In the genomic region with DNA sequence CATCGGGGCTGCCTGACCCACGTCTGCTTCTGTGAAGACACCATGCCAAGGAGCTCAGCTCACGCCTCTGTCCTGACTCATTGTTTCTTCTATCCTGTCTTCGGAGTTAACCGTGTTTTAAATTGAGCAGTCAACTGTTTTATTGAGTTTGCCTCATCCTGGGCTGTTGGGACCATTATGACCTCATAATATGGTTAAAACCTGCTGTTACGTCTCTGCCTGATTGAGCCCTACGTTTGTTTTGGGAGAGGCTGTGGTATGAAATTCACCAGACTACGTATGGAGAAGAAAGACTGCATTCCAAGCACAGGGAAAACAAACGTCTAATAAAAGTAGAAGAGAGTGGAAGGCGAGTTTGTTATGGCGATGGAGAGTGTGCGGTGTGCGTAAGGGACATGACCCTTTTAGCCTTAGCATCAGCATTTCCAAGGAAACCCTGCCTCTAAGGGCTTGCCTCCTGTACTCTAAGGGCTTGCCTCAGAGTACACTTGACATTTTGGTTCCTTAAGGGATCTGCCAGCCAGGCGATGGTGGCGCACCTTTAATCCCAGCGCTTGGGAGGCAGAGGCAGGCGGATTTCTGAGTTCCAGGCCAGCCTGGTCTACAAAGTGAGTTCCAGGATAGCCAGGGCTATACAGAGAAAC, we compare ENCODE assay signal across 8 mouse cellular contexts. TPM values are rescaled to one million over a fixed set of nuclear protein-coding genes. Genes with fewer than 3 reads are reported as not detected.
DNase-seq lines count a peak whose midpoint lies in the region; ATAC-seq and TF ChIP-seq lines count a peak whose summit lies in the region.

No protein-coding gene starts in this region.

- H3K4me1 ChIP-seq in forebrain, embryonic 14.5 days (ENCODE audit: control insufficient read depth, insufficient read depth, low read length) = peaks cover 21% of the 10 kb centered on the region
- H3K4me1 ChIP-seq in liver, embryonic 15.5 days (replicated peaks) = peaks cover 46% of the 10 kb centered on the region
- H3K4me1 ChIP-seq in stomach, postnatal 0 days (replicated peaks; ENCODE audit: control insufficient read depth, insufficient read depth) = peaks cover 3% of the 10 kb centered on the region; the same call in 1 of the 2 replicates

- DNase-seq in cerebellum, adult 11-12 months = peak; percentile 51
- no peak for DNase-seq in forebrain, embryonic 14.5 days (ENCODE audit: low spot score)
- DNase-seq in stomach, postnatal 0 days (ENCODE audit: low spot score) = no peak
- DNase-seq in spleen, postnatal 4 days (ENCODE audit: low spot score in 2 of 2) = no peak
- DNase-seq in layer of hippocampus, postnatal 14 days (ENCODE audit: low spot score in 2 of 2) = no peak

- no peaks in the 10 kb centered on the region for H3K9me3 ChIP-seq in forebrain, embryonic 14.5 days (replicated peaks; ENCODE audit: control insufficient read depth, low read length)
- H3K9me3 ChIP-seq in liver, embryonic 15.5 days (replicated peaks) = no peaks in the 10 kb centered on the region
- no peaks in the 10 kb centered on the region for H3K9me3 ChIP-seq in stomach, postnatal 0 days (ENCODE audit: control insufficient read depth, low read length)

- peak overlapping the region; percentile 48 for H3K4me2 ChIP-seq in forebrain, embryonic 14.5 days (ENCODE audit: low read length)
- peak overlapping the region; percentile 82 for H3K4me2 ChIP-seq in liver, embryonic 15.5 days
- peak overlapping the region; percentile 57 for H3K4me2 ChIP-seq in stomach, postnatal 0 days (replicated peaks; ENCODE audit: low read depth)

- H3K4me3 ChIP-seq in C2C12 (ENCODE audit: insufficient read depth, poor library complexity, severe bottlenecking) = no peak overlapping the region
- peak overlapping the region; percentile 23 for H3K4me3 ChIP-seq in forebrain, embryonic 14.5 days (ENCODE audit: low read depth, low read length)
- peak overlapping the region; percentile 95 for H3K4me3 ChIP-seq in liver, embryonic 15.5 days (replicated peaks)
- H3K4me3 ChIP-seq in stomach, postnatal 0 days (ENCODE audit: low read depth, low read length) = peak overlapping the region; percentile 100

- TF ChIP-seq EP300 in stomach, postnatal 0 days (optimal IDR thresholded peaks at IDR 0.05) = no peak

- no peaks in the 10 kb centered on the region for H3K27me3 ChIP-seq in C2C12 (ENCODE audit: control insufficient read depth, insufficient read depth, insufficient read length)
- no peaks in the 10 kb centered on the region for H3K27me3 ChIP-seq in forebrain, embryonic 14.5 days (replicated peaks; ENCODE audit: control insufficient read depth, insufficient read depth, low read length)
- no peaks in the 10 kb centered on the region for H3K27me3 ChIP-seq in liver, embryonic 15.5 days
- no peaks in the 10 kb centered on the region for H3K27me3 ChIP-seq in stomach, postnatal 0 days (ENCODE audit: control insufficient read depth, insufficient read depth, low read length)

- H3K9ac ChIP-seq in forebrain, embryonic 14.5 days (ENCODE audit: low read length) = peak overlapping the region; percentile 50
- H3K9ac ChIP-seq in liver, embryonic 15.5 days = peak overlapping the region; percentile 97
- H3K9ac ChIP-seq in stomach, postnatal 0 days (ENCODE audit: low read length) = peak overlapping the region; percentile 41; the same call in 1 of the 2 replicates

- TF ChIP-seq CTCF in C2C12 (IDR thresholded peaks at IDR 0.05; ENCODE audit: control insufficient read depth, insufficient read depth, insufficient read length) = no peak
- no peak for TF ChIP-seq CTCF in stomach, postnatal 0 days (IDR thresholded peaks at IDR 0.05; ENCODE audit: low read depth)

- H3ac ChIP-seq in C2C12 (ENCODE audit: control insufficient read depth, insufficient read length, low read depth) = peak overlapping the region; percentile 55

- WGBS in forebrain, embryonic 14.5 days = 35% methylated on average over 17 of the region's 17 CpGs
- WGBS in liver, embryonic 15.5 days (ENCODE audit: insufficient replicate concordance) = 35% methylated on average over 17 of the region's 17 CpGs
- WGBS in stomach, postnatal 0 days = 27% methylated on average over 17 of the region's 17 CpGs

- peaks cover 42% of the 10 kb centered on the region for H3K79me2 ChIP-seq in C2C12 (ENCODE audit: control insufficient read depth, insufficient read depth)

- H3K27ac ChIP-seq in forebrain, embryonic 14.5 days (ENCODE audit: low read depth, low read length) = 0 out of 2 replicates have a peak overlapping the region, but pooled peaks have one; percentile 10
- peak overlapping the region; percentile 97 for H3K27ac ChIP-seq in liver, embryonic 15.5 days (replicated peaks)
- peak overlapping the region; percentile 88 for H3K27ac ChIP-seq in stomach, postnatal 0 days (replicated peaks)

- peaks cover 16% of the 10 kb centered on the region for H3K36me3 ChIP-seq in C2C12 (ENCODE audit: control insufficient read depth, insufficient read depth)
- H3K36me3 ChIP-seq in forebrain, embryonic 14.5 days (ENCODE audit: control insufficient read depth, insufficient read depth, low read length) = peaks cover 18% of the 10 kb centered on the region
- H3K36me3 ChIP-seq in liver, embryonic 15.5 days (replicated peaks) = peaks cover 27% of the 10 kb centered on the region
- H3K36me3 ChIP-seq in stomach, postnatal 0 days (ENCODE audit: control insufficient read depth, insufficient read depth, low read length) = peaks cover 11% of the 10 kb centered on the region; the same call in 1 of the 2 replicates

- ATAC-seq in cerebellum, adult (ENCODE audit: insufficient number of reproducible peaks, low FRiP score, low TSS enrichment) = no peak
- ATAC-seq in forebrain, embryonic 14.5 days = no peak
- no peak for ATAC-seq in liver, embryonic 15.5 days (ENCODE audit: insufficient read depth)
- ATAC-seq in stomach, postnatal 0 days (ENCODE audit: low FRiP score, low TSS enrichment) = no peak

- peaks cover 39% of the 10 kb centered on the region for H3K79me3 ChIP-seq in C2C12 (ENCODE audit: low read depth)

TF ChIP-seq in C2C12, 6 proteins besides CTCF, POLR2A, EP300 and RAD21:
- TF ChIP-seq MYOD1 (IDR thresholded peaks at IDR 0.05; ENCODE audit: control insufficient read depth, insufficient read length, low read depth) (no peak), USF1 (IDR thresholded peaks at IDR 0.05; ENCODE audit: low read depth) (no peak), MAX (IDR thresholded peaks at IDR 0.05) (no peak)

RNA-seq across cellular contexts. Expression of a gene that starts 0.4 kb away (rescaled TPM):
- polyA plus RNA-seq in C2C12 (2012; fragmentation: generic; extraction: Trizol) = 12.1 TPM
- 70.2 and 77.0 TPM in 2 replicates for polyA plus RNA-seq in forebrain, embryonic 14.5 days (2014; fragmentation: Nextera tagmentation; extraction: Ambion mirVana)
- polyA plus RNA-seq in liver, embryonic 15.5 days (2015; fragmentation: Nextera tagmentation; extraction: Ambion mirVana) = 16.9 and 20.2 TPM in 2 replicates
- polyA plus RNA-seq in stomach, postnatal 0 days (2015; fragmentation: Nextera tagmentation; extraction: Ambion mirVana) = 16.5 and 19.0 TPM in 2 replicates
- 100 to 1,000 TPM; 133 to 136 TPM for total RNA-seq in layer of hippocampus, postnatal 14 days (2021)

RNA-seq across cellular contexts. Expression of a gene that starts 31.8 kb away (rescaled TPM):
- polyA plus RNA-seq in C2C12 (2012; fragmentation: generic; extraction: Trizol) = not detected
- polyA plus RNA-seq in forebrain, embryonic 14.5 days (2014; fragmentation: Nextera tagmentation; extraction: Ambion mirVana) = 4.6 and 6.8 TPM in 2 replicates
- 2.4 and 2.5 TPM in 2 replicates for polyA plus RNA-seq in liver, embryonic 15.5 days (2015; fragmentation: Nextera tagmentation; extraction: Ambion mirVana)
- 2.1 and 2.2 TPM in 2 replicates for polyA plus RNA-seq in stomach, postnatal 0 days (2015; fragmentation: Nextera tagmentation; extraction: Ambion mirVana)
- 100 to 1,000 TPM; 193 to 195 TPM for total RNA-seq in layer of hippocampus, postnatal 14 days (2021)

RNA-seq across cellular contexts. Expression of a gene that starts 34.7 kb away (rescaled TPM):
- polyA plus RNA-seq in C2C12 (2012; fragmentation: generic; extraction: Trizol) = 175 TPM
- polyA plus RNA-seq in forebrain, embryonic 14.5 days (2014; fragmentation: Nextera tagmentation; extraction: Ambion mirVana) = 11.7 and 12.7 TPM in 2 replicates
- polyA plus RNA-seq in liver, embryonic 15.5 days (2015; fragmentation: Nextera tagmentation; extraction: Ambion mirVana) = 5.8 and 6.4 TPM in 2 replicates
- 9.9 and 10.9 TPM in 2 replicates for polyA plus RNA-seq in stomach, postnatal 0 days (2015; fragmentation: Nextera tagmentation; extraction: Ambion mirVana)
- 10 to 100 TPM; 11.9 to 12.9 TPM for total RNA-seq in layer of hippocampus, postnatal 14 days (2021)

RNA-seq across cellular contexts. Expression of a gene that starts 41.3 kb away (rescaled TPM):
- polyA plus RNA-seq in C2C12 (2012; fragmentation: generic; extraction: Trizol) = not detected
- polyA plus RNA-seq in forebrain, embryonic 14.5 days (2014; fragmentation: Nextera tagmentation; extraction: Ambion mirVana) = 0.88 and 2.4 TPM in 2 replicates
- polyA plus RNA-seq in liver, embryonic 15.5 days (2015; fragmentation: Nextera tagmentation; extraction: Ambion mirVana) = not detected in 2 replicates
- not detected in 2 replicates for polyA plus RNA-seq in stomach, postnatal 0 days (2015; fragmentation: Nextera tagmentation; extraction: Ambion mirVana)
- not detected for total RNA-seq in layer of hippocampus, postnatal 14 days (2021)

Comparison
In these comparisons a context has a peak if more than half of its experiments do, and no peak if none do; other contexts are left out.
1. H3K27ac ChIP-seq: peak in every context shown above with its lines; median percentile 97 in liver, embryonic 15.5 days; 88 in stomach, postnatal 0 days; 10 in forebrain, embryonic 14.5 days.
2. H3K9ac ChIP-seq: peak in every context shown above with its lines; median percentile 97 in liver, embryonic 15.5 days; 50 in forebrain, embryonic 14.5 days; 41 in stomach, postnatal 0 days.
3. RNA of a gene that starts 34.7 kb away (polyA plus RNA-seq): 175 TPM in C2C12 (single experiment); 11.7 to 12.7 TPM in forebrain, embryonic 14.5 days, 9.9 to 10.9 TPM in stomach, postnatal 0 days and 5.8 to 6.4 TPM in liver, embryonic 15.5 days; every median in the first group is over 10 times any median in the second.
4. Peak in every context shown above with its lines, with median percentiles within 50 percentile points of each other: H3K4me2 ChIP-seq.